Mouse (Mus musculus) hindbrain, embryonic 12.5 days (tissue): ENCODE results near the gene Pou3f3. TPM values are rescaled to one million over a fixed set of nuclear protein-coding genes. Genes with fewer than 3 reads are reported as not detected.

Experiments
- ATAC-seq: fragments of 200-750 bp; cut with Nextera tagmentation; 2 replicates; pipeline ENCODE4 v1.8.0; 2017; ENCODE audit warnings: moderate TSS enrichment; ENCODE audit not compliant: low FRiP score
- H3K27ac ChIP-seq: fragments of 300-500 bp; sonication (generic); 2 replicates; pipeline ENCODE4 v1.5.1; 2016; ENCODE audit warnings: mild to moderate bottlenecking
- H3K27me3 ChIP-seq: fragments of 300-500 bp; sonication (generic); 2 replicates; pipeline ENCODE4 v1.6.1; 2016; ENCODE audit warnings: mild to moderate bottlenecking
- H3K36me3 ChIP-seq: fragments of 300-500 bp; sonication (generic); 2 replicates; pipeline ENCODE4 v1.6.1; 2016; ENCODE audit warnings: mild to moderate bottlenecking
- H3K4me1 ChIP-seq: fragments of 300-500 bp; sonication (generic); 2 replicates; pipeline ENCODE4 v1.6.1; 2016
- H3K4me2 ChIP-seq: fragments of 300-500 bp; sonication (generic); replicated peaks from 2 replicates; pipeline ENCODE4 v1.6.1; 2016; ENCODE audit warnings: mild to moderate bottlenecking
- H3K4me3 ChIP-seq: fragments of 300-500 bp; sonication (generic); 2 replicates; pipeline ENCODE4 v1.5.1; 2016; ENCODE audit warnings: mild to moderate bottlenecking
- H3K9ac ChIP-seq: fragments of 300-500 bp; sonication (generic); 2 replicates; pipeline ENCODE4 v1.6.1; 2016; ENCODE audit warnings: mild to moderate bottlenecking, moderate library complexity
- H3K9me3 ChIP-seq: fragments of 300-500 bp; sonication (generic); replicated peaks from 2 replicates; pipeline ENCODE4 v1.6.1; 2016; ENCODE audit warnings: mild to moderate bottlenecking
- WGBS: fragments of 180-500 bp; shearing (Covaris S2); methylation state at CpG from one replicate; pipeline ENCODE4 v1.1.7; 2016; 5-methylcytosine and 5-hydroxymethylcytosine counted together
- polyA plus RNA-seq: library from polyadenylated mRNA; unstranded; fragments of >200 nt; fragmentation: Nextera tagmentation; extraction: Ambion mirVana; gene quantifications from 2 replicates; pipeline ENCODE4 v1.2.1, GENCODE M21; 2016

Pou3f3 gene
- polyA plus RNA-seq, 1 experiment from 2014 or later, result 29.2 TPM

DNA sequence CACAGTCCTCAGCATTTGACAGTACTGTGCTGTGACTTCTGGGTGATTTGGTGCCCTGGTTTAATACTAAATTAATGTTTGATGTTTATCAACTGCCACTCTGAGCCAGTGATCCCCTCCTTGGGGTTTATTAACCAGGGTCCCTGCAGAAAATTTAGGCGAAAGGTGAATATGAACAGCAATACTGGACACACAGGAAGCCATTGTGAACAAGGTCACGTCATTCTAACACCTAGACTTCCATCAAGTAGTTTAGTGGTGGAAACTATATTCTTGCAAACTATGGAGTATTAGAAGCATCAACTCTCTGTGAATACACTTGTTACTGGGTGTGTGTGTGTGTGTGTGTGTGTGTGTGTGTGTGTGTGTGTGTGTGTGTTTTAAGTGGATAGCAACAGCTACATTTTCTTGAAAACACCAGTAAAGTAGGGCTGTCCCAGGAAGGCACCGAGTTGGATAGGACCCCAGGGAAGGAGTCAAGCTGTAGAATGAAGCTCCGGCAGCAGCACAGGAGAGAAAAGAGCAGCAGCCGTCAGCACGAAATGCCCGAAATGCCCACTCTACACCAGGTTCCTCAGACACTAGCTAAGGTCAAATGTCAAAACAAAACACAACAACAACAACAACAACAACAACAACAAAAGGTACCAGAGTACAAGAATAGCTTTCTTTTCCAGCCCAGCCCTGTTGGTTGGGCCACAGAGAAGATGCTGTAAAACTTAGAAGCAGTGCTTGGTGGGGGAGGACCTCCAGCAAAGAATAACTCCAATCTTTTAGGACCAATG lies 7.6 kb upstream of the Pou3f3 start:
- no peak for ATAC-seq
- no peaks in the 10 kb centered on the region for H3K36me3 ChIP-seq
- peak overlapping the region; percentile 79 for H3K9ac ChIP-seq
- H3K9me3 ChIP-seq, result no peaks in the 10 kb centered on the region
- H3K4me2 ChIP-seq, result peak overlapping the region; percentile 97
- H3K4me3 ChIP-seq, result peak overlapping the region; percentile 97
- peaks cover 54% of the 10 kb centered on the region for H3K4me1 ChIP-seq
- 8% methylated on average over 7 of the region's 7 CpGs for WGBS
- H3K27me3 ChIP-seq, result 0 out of 2 replicates have a peak, but pooled peaks cover 3% of the 10 kb centered on the region
- peak overlapping the region; percentile 96 for H3K27ac ChIP-seq

DNA sequence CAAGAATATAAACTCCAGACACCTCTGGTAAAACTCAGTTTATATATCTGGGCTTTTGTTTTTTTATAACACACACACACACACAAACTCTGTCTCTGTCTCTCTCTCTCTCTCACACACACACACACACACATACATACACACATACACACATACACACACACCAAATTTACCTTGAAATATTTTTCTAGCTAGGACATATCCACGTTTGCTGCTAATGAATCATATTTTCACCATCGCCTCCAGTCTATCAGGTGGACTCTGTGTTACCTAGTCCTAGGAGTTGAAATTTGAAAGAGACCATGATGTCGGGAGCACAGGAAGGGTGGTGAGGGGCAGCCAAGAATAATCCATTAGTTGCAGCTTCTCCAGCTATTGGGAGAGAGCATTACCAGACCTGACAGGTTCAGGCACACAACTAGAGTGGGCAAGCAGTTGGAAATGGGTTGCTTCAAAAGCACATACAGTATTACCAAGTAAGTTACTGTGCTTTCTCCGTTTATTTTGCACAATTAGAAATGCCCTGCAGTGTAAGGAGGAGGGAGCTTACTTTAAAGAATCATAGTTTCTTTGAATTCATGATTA lies 6.9 kb upstream of the Pou3f3 start:
- Histone ChIP-seq H3K36me3 (no peaks in the 10 kb centered on the region), H3K9me3 (no peaks in the 10 kb centered on the region), H3K4me2 (peak overlapping the region; percentile 97), H3K4me1 (peaks cover 50% of the 10 kb centered on the region), H3K9ac (peak overlapping the region; percentile 79), H3K4me3 (peak overlapping the region; percentile 97), H3K27me3 (0 out of 2 replicates have a peak, but pooled peaks cover 3% of the 10 kb centered on the region), H3K27ac (peak overlapping the region; percentile 96)
- no peak for ATAC-seq
- WGBS, result 4% methylated on average over 4 of the region's 4 CpGs

DNA sequence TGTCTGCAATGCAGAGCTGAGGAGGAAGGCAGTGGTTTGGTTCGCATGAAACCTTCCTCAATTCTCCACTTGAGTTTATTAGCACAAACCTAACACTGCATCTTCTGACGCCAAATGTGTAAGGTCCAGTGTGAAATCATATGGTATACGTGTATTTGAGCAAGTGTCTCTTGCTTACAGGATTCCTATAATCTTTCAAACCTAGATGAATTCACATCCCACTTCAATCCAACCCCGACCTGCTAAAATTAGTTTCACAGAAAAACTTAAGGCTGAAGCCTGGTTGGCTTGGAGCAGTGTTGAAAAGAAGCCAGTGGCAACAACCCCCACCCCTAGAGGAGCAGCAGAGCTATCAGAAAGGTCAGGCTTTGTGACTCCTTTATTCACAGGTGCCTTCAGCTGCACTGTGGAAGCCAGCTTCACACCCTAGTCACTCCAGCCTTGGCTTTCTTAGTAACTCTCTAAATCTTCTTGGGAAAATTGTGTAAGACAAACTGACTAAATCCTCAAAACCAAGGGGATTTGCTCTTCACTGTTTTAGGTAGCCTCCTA lies 5.5 kb upstream of the Pou3f3 start:
- peak overlapping the region; percentile 79 for H3K9ac ChIP-seq
- H3K4me3 ChIP-seq, result peak overlapping the region; percentile 97
- no peaks in the 10 kb centered on the region for H3K36me3 ChIP-seq
- peak overlapping the region; percentile 97 for H3K4me2 ChIP-seq
- no peaks in the 10 kb centered on the region for H3K9me3 ChIP-seq
- ATAC-seq, result no peak
- peaks cover 36% of the 10 kb centered on the region for H3K4me1 ChIP-seq
- 7% methylated on average over 4 of the region's 4 CpGs for WGBS
- no peaks in the 10 kb centered on the region for H3K27me3 ChIP-seq
- peak overlapping the region; percentile 98 for H3K27ac ChIP-seq

GRCm38 (mm10) chr1:42691202-42692170 lies 4.1 kb upstream of the Pou3f3 start:
- peak; percentile 39 for ATAC-seq
- H3K9me3 ChIP-seq, result no peaks in the 10 kb centered on the region
- under 1% methylated on average over 9 of the region's 9 CpGs for WGBS
- no peaks in the 10 kb centered on the region for H3K36me3 ChIP-seq
- peak overlapping the region; percentile 100 for H3K9ac ChIP-seq
- H3K27ac ChIP-seq, result peak overlapping the region; percentile 98
- peak overlapping the region; percentile 97 for H3K4me2 ChIP-seq
- peak overlapping the region; percentile 97 for H3K4me3 ChIP-seq
- H3K4me1 ChIP-seq, result peaks cover 25% of the 10 kb centered on the region
- no peaks in the 10 kb centered on the region for H3K27me3 ChIP-seq

- peak overlapping the region; percentile 97 for H3K4me2 ChIP-seq
These were observed 3.3 kb upstream of the Pou3f3 start for GRCm38 (mm10) chr1:42692221-42692620.

GRCm38 (mm10) chr1:42693101-42693715 lies 2.4 kb upstream of the Pou3f3 start:
- Histone ChIP-seq H3K4me3 (peak overlapping the region; percentile 97), H3K36me3 (peaks cover 10% of the 10 kb centered on the region), H3K27me3 (no peaks in the 10 kb centered on the region), H3K27ac (peak overlapping the region; percentile 98), H3K4me1 (peaks cover 19% of the 10 kb centered on the region), H3K9ac (peak overlapping the region; percentile 100), H3K4me2 (peak overlapping the region; percentile 97), H3K9me3 (no peaks in the 10 kb centered on the region)
- 0% methylated on average over 21 of the region's 21 CpGs for WGBS
- no peak for ATAC-seq

More at GRCm38 (mm10) chr1:42692221-42692620, 3.3 kb upstream of the Pou3f3 start:
- Histone ChIP-seq H3K36me3 (peaks cover under 1% of the 10 kb centered on the region; the same call in 1 of the 2 replicates), H3K27ac (peak overlapping the region; percentile 98), H3K4me1 (peaks cover 25% of the 10 kb centered on the region), H3K4me3 (peak overlapping the region; percentile 97), H3K27me3 (no peaks in the 10 kb centered on the region), H3K9ac (peak overlapping the region; percentile 100), H3K9me3 (no peaks in the 10 kb centered on the region)
- 0% methylated on average over 1 of the region's 1 CpGs for WGBS
- ATAC-seq, result no peak

DNA sequence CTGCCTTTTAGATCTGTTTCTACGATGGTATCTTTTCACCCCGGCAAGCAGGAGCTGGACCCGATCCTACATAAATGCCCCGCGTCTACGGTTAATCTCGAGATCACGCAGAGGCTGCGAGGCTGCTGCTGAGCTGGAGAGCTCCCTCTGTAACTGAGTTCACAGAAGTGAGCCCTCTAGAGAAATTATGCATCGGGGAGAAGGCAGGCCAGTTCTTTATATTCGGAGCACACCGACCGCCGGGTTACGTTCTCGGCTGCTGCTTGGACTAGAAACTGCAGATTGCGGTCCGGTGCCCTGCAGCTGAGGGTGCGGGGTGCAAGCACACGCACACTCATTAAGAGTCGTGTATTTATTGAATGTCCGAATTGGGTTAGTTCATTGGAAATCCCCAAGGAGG lies 1.7 kb upstream of the Pou3f3 start:
- Histone ChIP-seq H3K4me2 (peak overlapping the region; percentile 97), H3K36me3 (peaks cover 17% of the 10 kb centered on the region), H3K9ac (peak overlapping the region; percentile 100), H3K9me3 (no peaks in the 10 kb centered on the region), H3K27me3 (no peaks in the 10 kb centered on the region), H3K4me3 (peak overlapping the region; percentile 97), H3K27ac (peak overlapping the region; percentile 98), H3K4me1 (peaks cover 14% of the 10 kb centered on the region)
- peak; percentile 12; the same call in 1 of the 2 replicates for ATAC-seq
- WGBS, result under 1% methylated on average over 22 of the region's 22 CpGs

DNA sequence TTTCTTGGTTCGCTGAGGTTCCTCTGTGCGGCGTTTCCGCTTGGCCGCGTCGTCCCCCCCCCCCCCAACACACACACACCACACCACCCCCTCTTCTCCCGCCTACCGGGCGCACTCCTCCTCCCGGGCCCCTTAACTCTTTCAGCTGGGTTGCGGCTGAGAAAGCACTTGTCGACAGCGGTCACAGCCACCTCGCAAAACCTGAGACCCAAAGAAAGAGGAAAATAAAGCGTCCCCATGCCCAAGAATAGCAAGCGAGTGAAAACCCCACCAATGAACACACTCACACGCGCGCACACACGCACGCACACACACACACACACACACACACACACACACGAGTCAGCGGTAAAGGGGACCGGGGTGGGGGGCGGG lies 1.3 kb upstream of the Pou3f3 start:
- ATAC-seq, result peak; percentile 46
- Histone ChIP-seq H3K9me3 (no peaks in the 10 kb centered on the region), H3K4me1 (peaks cover 10% of the 10 kb centered on the region), H3K4me2 (peak overlapping the region; percentile 97), H3K9ac (peak overlapping the region; percentile 100), H3K36me3 (peaks cover 20% of the 10 kb centered on the region), H3K4me3 (peak overlapping the region; percentile 97), H3K27ac (peak overlapping the region; percentile 98), H3K27me3 (no peaks in the 10 kb centered on the region)
- WGBS, result 1% methylated on average over 18 of the region's 26 CpGs

DNA sequence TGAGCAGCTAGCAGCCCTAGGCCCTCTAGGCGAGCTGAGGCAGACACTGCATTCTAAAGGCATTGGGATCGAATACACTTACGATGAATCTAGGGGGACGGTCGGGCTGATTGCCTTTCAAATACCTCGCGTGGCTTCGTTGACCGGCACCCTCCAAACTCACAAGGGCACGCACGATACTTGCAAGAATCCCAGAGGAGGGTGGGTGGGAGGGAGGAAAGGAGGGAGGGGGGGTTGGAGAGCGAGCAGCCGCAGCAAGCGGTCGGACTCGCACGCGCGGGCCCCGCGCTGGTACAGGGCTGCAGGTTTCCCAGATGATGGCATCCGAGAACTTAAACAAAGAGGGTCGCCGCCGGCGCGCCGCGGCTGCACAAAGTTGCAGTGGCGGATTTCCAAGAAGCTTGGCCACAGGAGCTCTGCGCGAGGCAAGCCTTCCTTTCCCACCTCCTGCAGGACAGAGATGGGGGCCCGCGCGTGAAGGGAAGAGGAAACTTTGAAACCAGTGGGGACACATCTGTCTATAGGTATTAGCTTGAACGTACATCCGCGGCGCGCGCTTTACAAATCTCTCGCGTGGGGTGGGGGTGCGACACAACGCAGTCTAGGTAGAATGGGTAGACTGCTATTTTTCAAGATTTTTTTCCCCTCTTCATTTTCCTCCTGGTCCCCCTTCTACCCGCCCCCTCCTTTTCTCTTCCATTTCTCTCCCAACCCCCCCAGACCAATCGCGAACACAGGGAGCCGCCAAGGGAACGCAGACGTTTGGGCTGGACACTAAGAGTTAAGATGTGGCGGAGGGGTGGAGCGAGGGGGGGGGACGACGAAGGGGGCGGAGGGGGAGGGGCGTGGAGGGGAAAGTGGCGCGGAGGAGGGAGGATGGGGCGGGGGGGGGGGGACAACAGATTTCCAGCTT lies 647 bp upstream of the Pou3f3 start:
- Histone ChIP-seq H3K9me3 (no peaks in the 10 kb centered on the region), H3K4me1 (peaks cover 5% of the 10 kb centered on the region), H3K4me2 (peak overlapping the region; percentile 97), H3K36me3 (peaks cover 23% of the 10 kb centered on the region), H3K27me3 (no peaks in the 10 kb centered on the region), H3K27ac (peak overlapping the region; percentile 98), H3K9ac (peak overlapping the region; percentile 100), H3K4me3 (peak overlapping the region; percentile 97)
- peak; percentile 64 for ATAC-seq
- under 1% methylated on average over 52 of the region's 60 CpGs for WGBS

DNA sequence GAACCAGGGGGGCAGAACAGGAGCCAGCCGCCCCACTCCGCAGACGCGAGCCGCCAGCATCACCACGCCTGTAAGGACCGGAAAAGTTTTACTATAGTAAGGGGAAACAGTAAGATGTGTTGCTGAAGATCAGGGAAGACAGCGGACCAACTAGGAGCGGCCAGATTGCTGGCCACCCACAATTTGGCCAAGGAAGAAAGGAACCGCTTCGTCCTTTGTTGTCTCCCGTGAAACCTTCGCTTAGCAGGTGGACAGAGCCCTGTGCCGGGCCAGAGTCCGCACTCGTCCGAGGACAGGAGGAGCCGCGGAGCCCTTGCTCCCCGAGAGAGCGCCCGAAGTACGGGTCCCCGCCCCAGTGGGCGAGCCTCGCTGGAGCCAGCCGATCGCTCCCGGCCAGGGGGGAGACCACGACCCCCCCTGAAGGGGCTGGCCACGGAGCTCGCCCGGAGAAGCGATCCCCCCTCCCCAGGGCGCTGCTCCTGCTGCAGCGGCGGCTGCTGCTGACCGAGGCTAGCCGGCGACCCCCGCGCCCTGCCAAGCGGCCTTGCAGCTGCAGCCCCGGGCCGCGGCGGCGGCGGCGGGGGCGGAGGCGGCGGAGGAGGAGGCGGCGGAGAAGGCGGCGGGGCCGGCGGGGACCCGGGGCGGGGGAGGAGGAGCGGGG lies 933 bp downstream of the Pou3f3 start:
- Histone ChIP-seq H3K27ac (peak overlapping the region; percentile 100), H3K27me3 (no peaks in the 10 kb centered on the region), H3K36me3 (peaks cover 23% of the 10 kb centered on the region), H3K9me3 (no peaks in the 10 kb centered on the region), H3K4me1 (no peaks in the 10 kb centered on the region; the same call in 1 of the 2 replicates), H3K4me2 (peak overlapping the region; percentile 97), H3K9ac (peak overlapping the region; percentile 100), H3K4me3 (peak overlapping the region; percentile 97)
- 0% methylated on average over 29 of the region's 62 CpGs for WGBS
- ATAC-seq, result no peak
